Mouse (Mus musculus) C2C12 (cell line): ENCODE data around the gene Rps25. TPM values are rescaled to one million over a fixed set of nuclear protein-coding genes. Genes with fewer than 3 reads are reported as not detected.
"Not testable (repeated sequence)": the region's sequence is repeated elsewhere in the genome, so short reads cannot be mapped to it uniquely, and the experiment has no call there.

Experiments used
- H3K27me3 ChIP-seq: one replicate; pipeline ENCODE4 v1.6.1; 2011; ENCODE audit not compliant: control insufficient read depth, insufficient read depth, insufficient read length
- H3K36me3 ChIP-seq: one replicate; pipeline ENCODE4 v1.6.1; 2011; ENCODE audit not compliant: control insufficient read depth, insufficient read depth
- H3K4me3 ChIP-seq: one replicate; pipeline ENCODE4 v1.5.1; 2011; ENCODE audit warnings: mild to moderate bottlenecking, control low read depth; ENCODE audit not compliant: poor library complexity, insufficient read depth, severe bottlenecking
- H3K79me2 ChIP-seq: one replicate; pipeline ENCODE4 v1.6.1; 2011; ENCODE audit not compliant: control insufficient read depth, insufficient read depth
- H3K79me3 ChIP-seq: one replicate; pipeline ENCODE4 v1.6.1; 2011; ENCODE audit warnings: low read depth, control low read depth
- H3ac ChIP-seq: one replicate; pipeline ENCODE3; 2011; ENCODE audit warnings: low read depth; ENCODE audit not compliant: control insufficient read depth, insufficient read length
- CEBPB ChIP-seq: IDR thresholded peaks from one replicate; pipeline ENCODE4 v1.6.1; 2011; ENCODE audit warnings: low read depth, mild to moderate bottlenecking, control low read depth, moderate library complexity
- CTCF ChIP-seq: IDR thresholded peaks from one replicate; pipeline ENCODE4 v1.5.1; 2011; ENCODE audit not compliant: control insufficient read depth, insufficient read depth, insufficient read length
- FOSL1 ChIP-seq: IDR thresholded peaks from one replicate; pipeline ENCODE4 v1.8.0; 2011; ENCODE audit warnings: mild to moderate bottlenecking, low read length; ENCODE audit not compliant: poor library complexity, insufficient read depth, severe bottlenecking
- MAX ChIP-seq: IDR thresholded peaks from one replicate; pipeline ENCODE4 v1.6.1; 2011; ENCODE audit warnings: mild to moderate bottlenecking, control low read depth
- MYOD1 ChIP-seq: IDR thresholded peaks from one replicate; pipeline ENCODE4 v1.6.1; 2011; ENCODE audit warnings: low read depth; ENCODE audit not compliant: control insufficient read depth, insufficient read length
- MYOG ChIP-seq: IDR thresholded peaks from one replicate; pipeline ENCODE4 v1.6.1; 2011; ENCODE audit not compliant: control insufficient read depth, insufficient read length; ENCODE audit errors: extremely low read depth
- USF1 ChIP-seq: IDR thresholded peaks from one replicate; pipeline ENCODE4 v1.6.1; 2011; ENCODE audit warnings: low read depth, mild to moderate bottlenecking, control low read depth, moderate library complexity
- long read RNA-seq, 2 experiments: library from polyadenylated mRNA; unstranded; transcript quantifications; one replicate each; pipeline ENCODE4 v2.0.0; 2019 to 2020
- polyA plus RNA-seq: library from polyadenylated mRNA; unstranded; fragments of >200 nt; fragmentation: generic; extraction: Trizol; gene quantifications from one replicate; pipeline ENCODE4 v1.2.1, GENCODE M21; 2012; ENCODE audit warnings: missing spikeins

The Rps25 gene
- polyA plus RNA-seq = 2,166 TPM
- long read RNA-seq, experiment 1, transcript Rps25-203 (4 exons, 703 nt) = minor isoform, 17 of 597 reads
- long read RNA-seq, experiment 1, transcript Rps25-205 (4 exons, 577 nt) = minor isoform, 7 of 597 reads
- long read RNA-seq, experiment 1, transcript Rps25-201 (5 exons, 1,280 nt) = major isoform, 543 of 597 reads
- long read RNA-seq, experiment 1, partial matches to known transcripts = 24 of 597 reads
- long read RNA-seq, experiment 1, other reads (novel, unspliced or antisense) = 6 of 597 reads
- long read RNA-seq, experiment 2, transcript Rps25-201 (5 exons, 1,280 nt) = major isoform, 172 of 179 reads
- long read RNA-seq, experiment 2, partial matches to known transcripts = 2 of 179 reads
- long read RNA-seq, experiment 2, other reads (novel, unspliced or antisense) = 2 of 179 reads

- Histone ChIP-seq H3K36me3 (peaks cover 76% of the 10 kb centered on the region), H3ac (peak within 1 kb of the TSS; percentile 88), H3K79me3 (peaks cover 38% of the 10 kb centered on the region), H3K79me2 (peaks cover 63% of the 10 kb centered on the region), H3K27me3 (no peaks in the 10 kb centered on the region), H3K4me3 (peak within 1 kb of the TSS; percentile 85)
- TF ChIP-seq CTCF (no peak), MYOD1 (no peak), MYOG (no peak), FOSL1 (no peak), USF1 (no peak), CEBPB (no peak)
These were observed at the start of gene Rps25, which contains the start of gene Trappc4 for GRCm38 (mm10) chr9:44406906-44407751. Gene Rps25 (plus strand): TSS chr9:44407139. Gene Trappc4 (minus strand): TSS chr9:44407600.

- peaks cover 45% of the 10 kb centered on the region for H3K36me3 ChIP-seq
- no peak overlapping the region for H3K4me3 ChIP-seq
- H3K79me3 ChIP-seq = no peaks in the 10 kb centered on the region
- H3ac ChIP-seq = no peak overlapping the region
- TF ChIP-seq CTCF (no peak), FOSL1 (no peak), CEBPB (no peak), MAX (no peak), MYOG (no peak), MYOD1 (no peak), USF1 (no peak)
- H3K27me3 ChIP-seq = no peaks in the 10 kb centered on the region
- peaks cover 13% of the 10 kb centered on the region for H3K79me2 ChIP-seq
These were observed 49.7 kb upstream of the Rps25 start for GRCm38 (mm10) chr9:44357207-44357606.

GRCm38 (mm10) chr9:44361190-44361917 lies 45.6 kb upstream of the Rps25 start, which contains the start of gene Vps11:
Gene Vps11 (minus strand): TSS chr9:44361670.
- Histone ChIP-seq H3K27me3 (no peaks in the 10 kb centered on the region), H3K4me3 (peak within 1 kb of the TSS; percentile 75), H3K79me3 (no peaks in the 10 kb centered on the region), H3ac (peak within 1 kb of the TSS; percentile 90), H3K79me2 (peaks cover 13% of the 10 kb centered on the region), H3K36me3 (peaks cover 12% of the 10 kb centered on the region)
- TF ChIP-seq MAX = peak; percentile 65
- TF ChIP-seq MYOD1 = no peak
- TF ChIP-seq USF1 = peak; percentile 99

GRCm38 (mm10) chr9:44361931-44362330 lies 45.0 kb upstream of the Rps25 start:
- not testable (repeated sequence) for H3K79me3 ChIP-seq, H3K4me3 ChIP-seq, H3ac ChIP-seq, H3K27me3 ChIP-seq
- Histone ChIP-seq H3K36me3 (peaks cover 12% of the 10 kb centered on the region), H3K79me2 (peaks cover 13% of the 10 kb centered on the region)

- Histone ChIP-seq H3K27me3 (no peaks in the 10 kb centered on the region), H3K79me2 (peaks cover 13% of the 10 kb centered on the region), H3K4me3 (no peak overlapping the region), H3K79me3 (no peaks in the 10 kb centered on the region), H3K36me3 (peaks cover under 1% of the 10 kb centered on the region), H3ac (no peak overlapping the region)
- TF ChIP-seq USF1 (no peak), MYOD1 (no peak), CEBPB (no peak)
These were observed 42.5 kb upstream of the Rps25 start for GRCm38 (mm10) chr9:44364480-44364879.
